Mouse (Mus musculus) embryo, embryonic 11 days (tissue): ENCODE data around the gene Adprhl2.

ENCODE experiments used
- DNase-seq: peaks from one replicate; pipeline ENCODE4 v3.0.0-alpha.2; 2015

The Adprhl2 gene

DNA sequence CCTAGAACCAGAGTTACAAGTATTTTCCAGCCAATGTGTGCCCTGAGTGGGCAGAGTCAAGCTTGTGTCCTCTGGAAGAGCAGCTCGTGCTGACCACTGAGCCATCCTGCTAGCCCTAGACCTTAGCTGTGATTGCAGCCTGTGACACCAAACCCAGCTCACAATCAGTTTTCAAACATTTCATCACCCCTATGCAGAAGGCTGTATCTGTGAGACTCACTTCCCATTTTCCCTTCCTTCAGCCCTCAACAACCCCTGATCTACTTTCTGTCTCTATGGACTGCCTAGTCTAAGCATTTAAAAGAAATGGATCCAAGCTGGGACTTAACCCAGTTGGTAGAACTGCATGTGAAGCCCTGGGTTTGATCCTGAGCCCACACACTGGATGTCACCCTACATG lies 16.1 kb downstream of the Adprhl2 start:
- no peak for DNase-seq

GRCm38 (mm10) chr4:126303877-126304276 lies 17.6 kb downstream of the Adprhl2 start:
- no peak for DNase-seq

DNA sequence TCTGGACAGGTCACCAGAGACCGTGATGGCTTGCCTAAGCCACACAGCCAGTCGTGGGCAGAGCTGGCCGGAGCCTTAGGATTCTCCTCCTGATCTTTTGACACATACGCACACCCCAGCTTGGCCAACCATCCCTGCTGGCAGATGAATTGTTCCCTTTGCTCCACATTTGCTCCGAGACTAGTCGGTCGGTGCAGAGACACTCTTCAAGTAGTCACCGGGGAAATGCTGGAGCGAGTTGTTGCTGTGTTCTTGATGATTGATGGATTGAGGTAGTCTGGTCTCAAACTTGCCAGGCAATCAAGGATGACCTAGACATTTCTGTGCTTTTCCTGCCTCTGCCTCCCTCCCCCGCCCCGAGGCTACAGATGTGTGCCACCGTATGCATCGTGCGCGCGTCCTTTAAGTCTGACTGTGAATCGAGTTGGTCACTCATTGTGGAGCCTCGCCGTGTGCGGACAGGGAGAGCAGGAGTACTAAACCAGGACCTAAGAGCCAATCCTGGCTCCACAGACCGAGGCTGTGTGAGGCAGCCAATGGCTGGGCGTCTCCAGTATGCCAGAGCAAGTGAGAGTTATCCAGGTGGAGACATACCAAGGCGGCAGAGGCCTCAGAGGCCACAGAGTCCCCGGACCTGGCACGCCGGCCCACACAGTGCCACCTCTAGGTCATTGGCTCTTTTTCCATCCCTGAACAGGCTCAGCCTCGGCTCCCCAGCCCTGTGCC lies 19.8 kb downstream of the Adprhl2 start:
- DNase-seq, result peak; percentile 52

- DNase-seq, result peak; percentile 68
Observed at GRCm38 (mm10) chr4:126300916-126301583, 20.5 kb downstream of the Adprhl2 start.

DNA sequence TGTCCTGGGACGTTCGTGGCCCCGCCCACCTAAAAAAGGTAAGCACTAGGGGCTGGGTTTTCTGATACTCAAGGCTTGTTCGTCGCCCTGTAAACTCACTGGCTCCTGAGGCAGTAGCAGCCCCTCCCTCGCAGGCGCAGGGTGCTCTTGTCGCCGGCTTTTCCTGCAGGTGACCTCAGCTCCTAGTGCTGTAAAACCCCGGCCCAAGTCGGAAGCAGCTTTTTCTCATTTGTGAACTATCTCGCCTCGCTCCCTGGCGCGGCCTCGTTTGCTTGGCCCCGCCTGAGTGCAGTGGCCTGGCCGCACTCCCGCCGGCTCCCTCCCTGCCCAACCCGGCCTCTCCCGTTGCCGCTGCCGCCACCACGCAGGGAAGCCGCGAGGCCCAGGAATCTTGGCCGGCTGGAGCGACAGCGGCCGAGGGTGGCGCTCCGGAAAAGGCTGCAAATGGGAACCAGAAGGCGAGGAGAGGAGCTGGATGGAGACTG lies 24.8 kb downstream of the Adprhl2 start:
- DNase-seq, result peak; percentile 76

DNA sequence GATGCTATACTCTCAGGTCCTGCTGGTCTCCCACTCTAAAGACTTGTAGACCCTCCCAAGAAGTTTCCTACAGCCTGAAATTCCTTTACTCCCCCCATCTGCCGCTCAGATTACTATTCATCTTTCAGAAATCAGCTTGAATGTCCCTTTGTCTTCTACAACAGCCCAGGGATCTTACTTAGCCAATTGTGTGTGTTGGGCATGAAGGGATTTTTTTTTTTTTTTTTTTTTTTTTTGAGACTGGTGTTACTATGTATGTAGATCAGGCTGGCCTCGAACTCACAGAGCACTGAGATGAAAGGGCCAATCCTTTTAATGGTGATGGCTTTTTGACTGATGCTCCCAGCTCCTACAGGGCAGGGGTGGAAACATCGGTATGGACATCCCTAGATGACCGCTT lies 25.6 kb downstream of the Adprhl2 start:
- DNase-seq, result no peak

DNA sequence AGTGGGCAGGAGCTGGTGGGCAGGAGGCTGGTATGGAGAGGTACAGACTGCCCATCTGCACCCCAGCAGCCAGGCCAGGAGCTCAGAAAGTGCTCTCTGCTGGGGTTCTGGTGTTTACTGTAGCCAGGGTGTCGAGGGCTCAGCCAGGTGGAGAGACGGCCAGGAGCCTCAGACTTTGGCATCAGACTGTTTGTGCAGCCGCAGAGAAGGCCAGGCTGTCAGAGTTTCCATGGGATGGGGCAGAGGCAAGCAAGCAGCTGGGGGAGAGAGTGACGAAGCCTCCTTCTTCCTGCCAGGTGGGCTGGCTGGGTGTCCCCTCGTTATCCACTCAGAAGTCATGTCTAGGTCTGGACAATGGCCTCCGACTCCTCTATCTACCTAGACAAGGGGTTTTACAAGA lies 26.4 kb downstream of the Adprhl2 start:
- no peak for DNase-seq

- DNase-seq, result no peak
Observed at GRCm38 (mm10) chr4:126291196-126291595, 30.3 kb downstream of the Adprhl2 start.

DNA sequence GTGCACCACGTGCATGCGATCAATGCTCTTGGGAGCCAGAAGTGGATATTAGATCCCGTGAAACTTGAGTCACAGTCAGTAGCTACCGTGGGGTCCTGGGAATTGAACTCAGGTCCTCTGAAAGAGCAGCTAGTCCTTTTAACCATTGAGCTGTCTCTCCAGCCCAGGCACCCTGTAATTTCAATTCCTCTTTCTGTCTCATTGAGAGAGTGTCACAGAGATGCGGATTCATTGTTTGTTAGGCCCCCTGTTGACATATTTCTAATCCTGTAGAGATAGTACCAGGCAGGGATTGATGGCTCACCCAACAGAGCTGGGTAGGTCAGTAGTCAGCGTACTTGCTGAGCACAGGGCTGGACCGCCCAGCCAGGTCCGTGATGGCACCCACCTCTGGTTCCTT lies 31.2 kb downstream of the Adprhl2 start:
- no peak for DNase-seq

- DNase-seq, result no peak
Observed at GRCm38 (mm10) chr4:126288085-126288666, 33.3 kb downstream of the Adprhl2 start.

DNA sequence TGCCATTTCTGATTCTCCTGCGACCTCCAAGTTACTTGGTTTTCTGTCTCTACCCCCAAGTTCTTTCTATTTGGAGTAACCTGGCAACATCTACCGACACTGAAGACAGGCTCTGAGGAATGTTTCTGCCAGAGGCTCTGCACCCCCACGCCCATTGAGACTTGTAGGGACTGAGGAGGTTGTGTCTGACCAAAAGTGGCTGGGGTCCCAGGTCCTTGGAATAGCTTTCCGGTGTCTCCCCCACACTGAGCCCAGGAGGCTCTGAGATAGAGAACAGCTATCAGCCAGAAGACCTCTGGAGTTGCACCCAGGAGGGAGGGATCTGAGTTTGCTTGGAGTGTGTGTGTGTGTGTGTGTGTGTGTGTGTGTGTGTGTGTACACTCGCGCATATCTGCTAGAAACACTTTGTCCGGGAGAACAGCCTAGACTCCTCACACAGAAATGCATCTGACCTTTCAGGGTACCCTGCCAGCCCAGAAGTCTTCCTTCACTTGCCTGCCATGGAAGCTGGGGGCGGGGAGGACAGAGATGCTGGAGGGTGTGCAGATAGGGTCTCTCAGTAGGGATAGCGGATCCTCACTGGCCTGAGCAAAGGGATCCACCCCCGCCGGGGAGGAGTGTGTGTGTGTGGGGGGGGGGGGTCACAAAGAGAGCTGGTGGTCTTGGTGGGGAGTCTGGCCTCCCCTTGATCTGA lies 34.1 kb downstream of the Adprhl2 start:
- no peak for DNase-seq

DNA sequence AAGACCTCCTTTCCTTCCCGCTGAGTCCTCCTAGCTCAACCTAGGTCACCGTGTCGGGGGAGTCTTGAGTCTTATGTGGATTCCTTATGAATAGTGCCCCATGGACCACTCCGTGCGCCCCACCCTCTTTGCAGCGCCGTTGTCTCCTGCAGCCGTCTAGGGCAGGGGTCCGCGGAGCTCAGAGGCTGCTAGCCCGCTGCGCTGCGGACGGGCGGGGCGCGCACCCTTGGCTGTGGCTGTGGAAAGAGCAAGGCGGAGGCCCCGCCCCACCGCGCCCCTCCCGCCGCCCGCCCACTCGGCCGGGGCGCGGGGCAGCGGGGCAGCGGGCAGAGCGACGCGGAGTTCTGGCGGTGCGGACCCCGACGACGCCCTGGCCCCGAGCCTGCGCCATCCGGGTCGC lies 35.0 kb downstream of the Adprhl2 start, which contains the start of gene Col8a2:
Gene Col8a2 (plus strand): TSS at position 302 of the 400 bp plus-strand sequence.
- peak; percentile 49 for DNase-seq

DNA sequence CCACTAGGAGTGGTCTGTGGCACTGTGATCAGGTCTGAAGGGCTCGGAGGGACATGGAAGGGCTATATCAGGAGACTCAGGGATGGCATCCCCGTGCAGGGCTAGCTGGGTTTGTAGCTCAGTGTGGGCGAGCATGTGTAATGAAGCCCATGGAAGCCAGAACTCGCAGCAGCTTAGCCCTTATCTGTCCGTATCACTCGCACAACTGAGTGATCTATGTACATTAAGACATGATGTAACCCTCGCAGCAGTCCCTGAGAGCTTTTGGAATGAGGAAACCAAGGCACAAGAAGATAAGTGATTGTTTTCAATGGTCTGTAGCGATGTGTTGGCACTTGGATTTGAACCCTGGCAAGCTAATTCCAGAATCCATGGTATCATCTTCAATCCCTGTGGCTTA lies 37.9 kb downstream of the Adprhl2 start:
- DNase-seq, result no peak

GRCm38 (mm10) chr4:126281706-126282105 lies 39.8 kb downstream of the Adprhl2 start:
- DNase-seq, result no peak

- DNase-seq, result peak; percentile 39
Observed at GRCm38 (mm10) chr4:126278961-126279360, 42.5 kb downstream of the Adprhl2 start.

DNA sequence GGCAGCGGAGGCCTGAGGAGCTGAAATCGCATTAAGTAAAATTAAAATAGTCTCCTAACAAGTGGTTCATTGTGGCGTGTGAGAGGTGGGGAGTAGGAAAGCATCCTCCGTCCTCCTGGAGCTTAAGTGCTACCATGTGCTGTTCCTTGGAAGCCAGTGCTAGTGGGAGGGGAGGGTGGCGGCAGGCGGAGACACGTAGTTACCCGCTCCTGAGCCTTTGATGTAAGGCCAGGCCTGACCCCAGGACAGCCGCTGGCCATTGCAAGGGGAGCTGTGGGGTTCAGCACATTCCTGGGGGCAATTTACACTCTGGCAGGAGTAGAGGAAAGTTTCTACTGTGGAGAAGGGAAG lies 43.0 kb downstream of the Adprhl2 start:
- peak; percentile 64 for DNase-seq

- peak; percentile 80 for DNase-seq
Observed at GRCm38 (mm10) chr4:126277906-126278564, 43.5 kb downstream of the Adprhl2 start.

DNA sequence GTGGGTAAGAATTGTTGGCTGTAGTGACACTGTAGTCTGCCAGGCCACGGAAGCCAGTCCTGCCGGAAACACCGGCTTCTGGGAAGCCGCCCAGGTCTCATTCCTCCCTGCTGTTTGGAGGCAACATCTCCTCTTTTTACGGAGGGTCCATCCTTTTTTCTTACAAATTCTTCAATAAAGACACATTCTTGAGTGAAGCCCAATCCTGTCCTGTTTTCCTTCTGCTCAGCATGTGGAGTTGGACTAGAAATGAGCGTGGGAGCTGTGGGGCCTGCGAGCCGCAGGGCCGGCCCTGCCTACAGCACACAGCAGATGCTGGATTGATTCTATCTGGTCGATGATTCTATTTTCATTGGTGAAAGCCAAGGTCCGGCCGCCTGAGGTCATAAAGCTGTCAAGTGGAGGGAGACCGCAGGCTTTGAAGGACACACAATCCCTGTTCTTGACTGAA lies 45.8 kb downstream of the Adprhl2 start:
- DNase-seq, result no peak

DNA sequence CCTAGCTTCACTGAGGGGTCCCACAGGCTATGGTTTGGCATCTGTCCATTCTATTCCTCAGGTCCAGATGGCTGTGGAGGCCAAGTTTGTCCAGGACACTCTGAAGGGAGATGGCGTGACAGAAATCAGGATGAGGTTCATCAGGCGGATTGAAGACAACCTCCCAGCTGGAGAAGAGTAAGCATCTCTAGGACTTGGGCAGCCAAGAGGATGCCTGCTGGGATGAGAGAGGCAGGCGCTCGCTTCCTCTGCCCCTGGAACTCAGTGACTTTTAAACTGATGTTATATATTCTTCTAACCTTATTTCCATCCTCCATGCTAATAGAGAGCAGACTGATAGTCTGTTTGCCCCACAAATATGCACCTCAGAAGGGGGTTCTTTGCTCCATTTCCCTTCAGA lies 46.4 kb downstream of the Adprhl2 start:
- DNase-seq, result no peak

DNA sequence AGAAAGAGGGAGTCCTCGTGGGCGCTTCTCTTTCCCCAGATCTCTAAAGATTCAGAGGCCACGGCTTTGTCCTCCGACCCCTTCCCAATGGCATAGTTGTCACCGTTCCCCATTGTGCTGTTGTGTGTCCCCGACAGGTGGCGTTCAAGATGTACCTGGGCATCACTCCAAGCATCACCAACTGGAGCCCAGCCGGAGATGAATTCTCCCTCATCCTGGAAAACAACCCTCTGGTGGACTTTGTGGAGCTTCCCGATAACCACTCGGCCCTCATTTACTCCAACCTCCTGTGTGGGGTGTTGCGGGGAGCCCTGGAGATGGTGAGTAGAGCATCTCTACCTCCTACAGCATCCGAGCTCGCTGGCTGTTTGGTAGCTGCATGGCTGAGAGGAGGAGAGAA lies 47.8 kb downstream of the Adprhl2 start:
- DNase-seq, result no peak

- DNase-seq, result no peak
Observed at GRCm38 (mm10) chr4:126269292-126269691, 52.2 kb downstream of the Adprhl2 start.
